Mouse (Mus musculus) activated CD4-positive, CD25-positive, alpha-beta regulatory T cell, adult 4 months (primary cell): ENCODE data around the gene Ubxn11. TPM values are rescaled to one million over a fixed set of nuclear protein-coding genes. Genes with fewer than 3 reads are reported as not detected.

Source experiments
- ATAC-seq: one replicate; pipeline ENCODE4 v1.8.0; 2017
- polyA plus RNA-seq, 2 experiments: library from polyadenylated mRNA; unstranded; fragments of 100-300 nt; shearing (Covaris generic); gene quantifications; one replicate each; pipeline ENCODE4 v1.2.1; 2017

Gene Ubxn11
- polyA plus RNA-seq, 2 experiments from 2014 or later: 33.7 to 34.2 TPM

- ATAC-seq: peak; percentile 56
Measured at GRCm38 (mm10) chr4:134118126-134118800, 15.9 kb downstream of the Ubxn11 start.

GRCm38 (mm10) chr4:134119042-134119441 is 16.7 kb downstream of the Ubxn11 start:
- no peak for ATAC-seq

- ATAC-seq: no peak
Measured at GRCm38 (mm10) chr4:134119644-134120043, 17.3 kb downstream of the Ubxn11 start.

GRCm38 (mm10) chr4:134120192-134120805 is 17.9 kb downstream of the Ubxn11 start:
- no peak for ATAC-seq

GRCm38 (mm10) chr4:134120916-134121315 is 18.5 kb downstream of the Ubxn11 start:
- ATAC-seq: no peak

- ATAC-seq: peak; percentile 42
Measured at GRCm38 (mm10) chr4:134121571-134121970, 19.2 kb downstream of the Ubxn11 start.

- no peak for ATAC-seq
Measured at GRCm38 (mm10) chr4:134122281-134122680, 19.9 kb downstream of the Ubxn11 start.

GRCm38 (mm10) chr4:134123147-134123546 is 20.8 kb downstream of the Ubxn11 start:
- no peak for ATAC-seq

- peak; percentile 21 for ATAC-seq
Measured at GRCm38 (mm10) chr4:134123680-134124551, 21.5 kb downstream of the Ubxn11 start.

GRCm38 (mm10) chr4:134125383-134126060 is 23.2 kb downstream of the Ubxn11 start:
- no peak for ATAC-seq

GRCm38 (mm10) chr4:134126300-134127120 is 24.1 kb downstream of the Ubxn11 start:
- ATAC-seq: no peak

- no peak for ATAC-seq
Measured at GRCm38 (mm10) chr4:134127121-134127455, 24.7 kb downstream of the Ubxn11 start.

- no peak for ATAC-seq
Measured at GRCm38 (mm10) chr4:134127793-134128192, 25.4 kb downstream of the Ubxn11 start.

GRCm38 (mm10) chr4:134128221-134128982 is 26.0 kb downstream of the Ubxn11 start, which contains the start of gene Sh3bgrl3:
Sh3bgrl3 (minus strand) TSS chr4:134128789.
- ATAC-seq: peak; percentile 81

GRCm38 (mm10) chr4:134128983-134129362 is 26.6 kb downstream of the Ubxn11 start:
- peak; percentile 50 for ATAC-seq

GRCm38 (mm10) chr4:134129482-134129881 is 27.1 kb downstream of the Ubxn11 start:
- no peak for ATAC-seq

- ATAC-seq: no peak
Measured at GRCm38 (mm10) chr4:134132117-134132516, 29.7 kb downstream of the Ubxn11 start.

- no peak for ATAC-seq
Measured at GRCm38 (mm10) chr4:134132519-134133095, 30.2 kb downstream of the Ubxn11 start.

- ATAC-seq: no peak
Measured at GRCm38 (mm10) chr4:134136280-134136926, 34.0 kb downstream of the Ubxn11 start.

- ATAC-seq: no peak
Measured at GRCm38 (mm10) chr4:134138857-134139256, 36.5 kb downstream of the Ubxn11 start.
